Mouse (Mus musculus) lung, adult 2 months (tissue): ENCODE measurements around the gene Spc25.

Experiments used
- CTCF ChIP-seq: fragments of 200-500 bp; IDR thresholded peaks from 2 replicates; pipeline ENCODE4 v1.5.1; 2011; ENCODE audit warnings: mild to moderate bottlenecking, low read length, control low read depth; ENCODE audit not compliant: insufficient read depth
- POLR2A ChIP-seq: fragments of 200-500 bp; IDR thresholded peaks from 2 replicates; pipeline ENCODE4 v1.6.1; 2011; ENCODE audit warnings: low read depth, mild to moderate bottlenecking, control low read depth, low read length, borderline replicate concordance; ENCODE audit errors: extremely low read depth

- TF ChIP-seq CTCF (no peak), POLR2A (no peak)
These were observed 15.9 kb upstream of the Spc25 start for GRCm38 (mm10) chr2:69221868-69222416.
